Mouse (Mus musculus): Measurements from ENCODE around the gene Rpp21.

DNA sequence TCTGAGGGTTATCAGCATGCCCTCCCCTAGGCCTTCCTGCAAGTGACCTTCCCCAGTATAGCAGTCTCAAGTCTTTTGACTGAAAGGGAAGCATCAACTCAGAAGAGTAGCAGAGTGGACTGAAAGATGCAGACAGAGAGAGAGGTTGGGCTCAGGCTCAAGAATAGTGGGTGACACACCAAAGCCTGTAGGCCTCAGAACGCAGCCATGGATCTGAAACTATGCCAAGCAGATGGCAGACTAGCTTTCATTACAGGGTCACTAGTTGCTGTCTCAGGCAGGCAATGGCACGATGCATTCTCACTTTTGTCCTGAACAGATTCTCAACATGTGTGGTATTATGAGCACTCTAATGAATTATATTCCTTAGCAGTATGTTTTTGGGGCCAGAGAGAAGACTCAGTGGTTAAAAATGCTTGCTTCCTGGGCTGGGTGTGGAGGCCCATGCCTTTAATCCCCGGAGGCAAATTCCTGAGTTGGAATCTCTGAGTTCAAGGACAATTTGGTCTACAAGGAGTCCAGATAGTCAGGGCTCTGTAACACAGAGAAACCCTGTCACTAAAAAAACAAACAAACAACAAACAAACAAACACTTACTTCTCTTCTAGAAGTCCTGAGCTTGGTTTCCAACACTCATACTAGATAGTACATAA, 6.5 kb upstream of the Rpp21 start:
- TF ChIP-seq CTCF (IDR thresholded peaks at IDR 0.05; ENCODE audit: borderline replicate concordance, extremely low read depth, insufficient read depth, insufficient read length) = no peak
- TF ChIP-seq POLR2A (IDR thresholded peaks at IDR 0.05; ENCODE audit: borderline replicate concordance, extremely low read depth, insufficient read depth, insufficient read length, poor library complexity, severe bottlenecking) = no peak

All from brain, embryonic 14.5 days (tissue).